Mouse (Mus musculus) midbrain, embryonic 15.5 days (tissue): ENCODE measurements at regions not wholly inside any gene's neighbourhood (a gene's known extent, or its start where the extent isn't known, plus 50 kb on each side); places are given as distances from the start of the nearest gene placed in this dataset.

Source experiments
- ATAC-seq: fragments of 200-750 bp; cut with Nextera tagmentation; replicated peaks from 2 replicates; pipeline ENCODE4 v1.8.0; 2017; ENCODE audit warnings: moderate TSS enrichment
- H3K27ac ChIP-seq: fragments of 300-500 bp; sonication (generic); 2 replicates; pipeline ENCODE4 v1.5.1; 2015; ENCODE audit warnings: mild to moderate bottlenecking, inconsistent platforms
- H3K27me3 ChIP-seq: fragments of 300-500 bp; sonication (generic); replicated peaks from 2 replicates; pipeline ENCODE4 v1.6.1; 2015; ENCODE audit warnings: inconsistent platforms
- H3K36me3 ChIP-seq: fragments of 300-500 bp; sonication (generic); replicated peaks from 2 replicates; pipeline ENCODE4 v1.6.1; 2015; ENCODE audit warnings: inconsistent platforms
- H3K4me1 ChIP-seq: fragments of 300-500 bp; sonication (generic); 2 replicates; pipeline ENCODE4 v1.6.1; 2015; ENCODE audit warnings: inconsistent platforms
- H3K4me2 ChIP-seq: fragments of 300-500 bp; sonication (generic); 2 replicates; pipeline ENCODE4 v1.6.1; 2015; ENCODE audit warnings: inconsistent platforms, mild to moderate bottlenecking, moderate library complexity
- H3K4me3 ChIP-seq: fragments of 300-500 bp; sonication (generic); 2 replicates; pipeline ENCODE4 v1.5.1; 2015; ENCODE audit warnings: mild to moderate bottlenecking, inconsistent platforms
- H3K9ac ChIP-seq: fragments of 300-500 bp; sonication (generic); 2 replicates; pipeline ENCODE4 v1.6.1; 2015; ENCODE audit warnings: mild to moderate bottlenecking, inconsistent platforms
- H3K9me3 ChIP-seq: fragments of 300-500 bp; sonication (generic); 2 replicates; pipeline ENCODE4 v1.6.1; 2016; ENCODE audit warnings: inconsistent platforms
- WGBS: fragments of 180-500 bp; shearing (Covaris S2); methylation state at CpG from one replicate; pipeline ENCODE4 v1.1.7; 2015; ENCODE audit warnings: mixed read lengths; 5-methylcytosine and 5-hydroxymethylcytosine counted together

DNA sequence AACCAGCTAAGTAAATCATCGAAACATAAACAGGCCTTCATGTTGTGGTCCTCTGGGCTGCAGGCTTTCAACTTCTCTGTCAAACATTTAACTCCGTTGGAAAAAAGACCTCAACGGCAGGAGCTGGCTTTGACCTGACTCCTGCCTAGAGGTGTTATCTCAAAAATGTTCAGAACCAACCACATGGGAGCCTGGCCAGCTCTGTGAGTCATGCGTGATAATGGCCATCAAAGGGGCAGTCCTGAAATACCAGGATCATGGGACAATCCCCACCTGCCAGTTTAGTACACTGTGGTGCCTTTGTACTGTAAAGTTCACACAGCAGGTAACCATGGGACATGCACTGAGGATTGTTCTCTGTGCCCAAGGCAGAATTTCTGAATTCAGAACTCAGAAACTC lies 251.4 kb upstream of the Mon1b start:
- H3K4me1 ChIP-seq, result no peaks in the 10 kb centered on the region
- H3K9ac ChIP-seq, result no peak overlapping the region
- no peaks in the 10 kb centered on the region for H3K36me3 ChIP-seq
- no peak overlapping the region for H3K4me2 ChIP-seq
- H3K27me3 ChIP-seq, result no peaks in the 10 kb centered on the region
- ATAC-seq, result no peak
- H3K9me3 ChIP-seq, result no peaks in the 10 kb centered on the region
- 59% methylated on average over 4 of the region's 4 CpGs for WGBS
- H3K27ac ChIP-seq, result no peak overlapping the region
- H3K4me3 ChIP-seq, result no peak overlapping the region

- H3K27me3 ChIP-seq, result no peaks in the 10 kb centered on the region
- H3K4me3 ChIP-seq, result no peak overlapping the region
- no peak overlapping the region for H3K4me2 ChIP-seq
- H3K4me1 ChIP-seq, result no peaks in the 10 kb centered on the region
- H3K9ac ChIP-seq, result no peak overlapping the region
- no peak overlapping the region for H3K27ac ChIP-seq
- ATAC-seq, result no peak
- no peaks in the 10 kb centered on the region for H3K9me3 ChIP-seq
- no peaks in the 10 kb centered on the region for H3K36me3 ChIP-seq
- 57% methylated on average over 2 of the region's 2 CpGs for WGBS
Observed at GRCm38 (mm10) chr8:113389504-113389903, 245.9 kb upstream of the Mon1b start.

- Histone ChIP-seq H3K9ac (no peak overlapping the region), H3K27ac (no peak overlapping the region), H3K36me3 (no peaks in the 10 kb centered on the region), H3K4me3 (no peak overlapping the region), H3K4me2 (no peak overlapping the region), H3K27me3 (no peaks in the 10 kb centered on the region), H3K9me3 (no peaks in the 10 kb centered on the region), H3K4me1 (no peaks in the 10 kb centered on the region)
- no peak for ATAC-seq
- 89% methylated on average over 4 of the region's 4 CpGs for WGBS
Observed at GRCm38 (mm10) chr8:113390038-113390437, 245.3 kb upstream of the Mon1b start.

- no peak for ATAC-seq
- Histone ChIP-seq H3K27ac (no peak overlapping the region), H3K4me1 (no peaks in the 10 kb centered on the region), H3K9me3 (no peaks in the 10 kb centered on the region), H3K4me3 (no peak overlapping the region), H3K27me3 (no peaks in the 10 kb centered on the region), H3K36me3 (no peaks in the 10 kb centered on the region), H3K9ac (no peak overlapping the region), H3K4me2 (no peak overlapping the region)
- 81% methylated on average over 4 of the region's 4 CpGs for WGBS
Observed at GRCm38 (mm10) chr8:113394319-113394718, 241.1 kb upstream of the Mon1b start.

- Histone ChIP-seq H3K4me1 (no peaks in the 10 kb centered on the region), H3K4me3 (no peak overlapping the region), H3K9me3 (no peaks in the 10 kb centered on the region), H3K27ac (no peak overlapping the region), H3K27me3 (no peaks in the 10 kb centered on the region), H3K9ac (no peak overlapping the region), H3K36me3 (no peaks in the 10 kb centered on the region), H3K4me2 (no peak overlapping the region)
- ATAC-seq, result no peak
- 60% methylated on average over 4 of the region's 4 CpGs for WGBS
Observed at GRCm38 (mm10) chr8:113405158-113405557, 230.2 kb upstream of the Mon1b start.

- 74% methylated on average over 3 of the region's 3 CpGs for WGBS
- no peak overlapping the region for H3K4me3 ChIP-seq
- ATAC-seq, result no peak
Observed at GRCm38 (mm10) chr8:113419352-113419751, 216.0 kb upstream of the Mon1b start.

DNA sequence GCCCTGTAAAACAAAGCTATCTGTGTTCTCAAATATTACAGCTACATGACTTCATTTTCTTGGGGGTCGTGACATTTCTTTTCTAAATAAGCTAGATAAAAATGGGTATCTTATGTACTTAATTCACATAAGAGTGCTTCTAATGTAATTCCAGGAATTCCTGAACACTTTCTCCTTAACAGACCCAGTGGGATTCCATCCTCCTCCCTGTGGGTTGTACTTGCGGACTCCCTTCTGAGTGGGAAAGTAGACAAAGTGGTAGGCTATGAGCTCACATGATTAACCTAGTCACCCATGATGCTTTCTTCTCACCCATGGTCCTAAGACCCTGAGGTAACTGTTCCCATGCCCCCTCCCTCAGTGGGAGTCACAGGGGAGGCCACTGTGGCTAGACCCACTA lies 212.7 kb upstream of the Mon1b start:
- ATAC-seq, result no peak
- Histone ChIP-seq H3K4me1 (no peaks in the 10 kb centered on the region), H3K27me3 (no peaks in the 10 kb centered on the region), H3K36me3 (no peaks in the 10 kb centered on the region), H3K9me3 (no peaks in the 10 kb centered on the region), H3K4me2 (no peak overlapping the region), H3K9ac (no peak overlapping the region), H3K4me3 (no peak overlapping the region), H3K27ac (no peak overlapping the region)
- WGBS, result 93% methylated on average over 2 of the region's 2 CpGs

More at GRCm38 (mm10) chr8:113419352-113419751, 216.0 kb upstream of the Mon1b start:
- no peaks in the 10 kb centered on the region for H3K4me1 ChIP-seq
- H3K27ac ChIP-seq, result no peak overlapping the region
- no peak overlapping the region for H3K4me2 ChIP-seq
- no peaks in the 10 kb centered on the region for H3K36me3 ChIP-seq
- H3K9me3 ChIP-seq, result no peaks in the 10 kb centered on the region
- no peak overlapping the region for H3K9ac ChIP-seq
- H3K27me3 ChIP-seq, result no peaks in the 10 kb centered on the region

DNA sequence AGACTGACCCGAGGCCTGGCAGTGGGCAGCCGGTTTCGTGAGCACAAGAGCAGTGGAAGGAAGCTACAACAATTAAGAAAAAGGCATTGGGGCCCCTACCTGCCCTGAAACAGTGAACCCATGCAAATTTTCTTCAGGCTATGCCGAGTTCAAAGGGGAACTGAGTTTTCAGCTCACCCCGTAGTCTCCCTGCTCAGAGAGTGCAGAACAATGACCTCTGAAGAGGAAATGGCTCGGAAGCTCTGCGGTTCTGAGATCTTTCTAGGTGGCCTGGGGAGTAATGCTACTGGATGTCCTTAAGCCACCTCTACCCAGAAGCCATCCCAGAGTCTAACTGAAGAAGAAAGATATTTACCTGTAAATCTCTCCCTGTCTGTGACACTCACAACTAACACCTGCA lies 196.3 kb upstream of the Mon1b start:
- H3K9ac ChIP-seq, result no peak overlapping the region
- H3K4me2 ChIP-seq, result no peak overlapping the region
- ATAC-seq, result no peak
- no peaks in the 10 kb centered on the region for H3K27me3 ChIP-seq
- H3K4me3 ChIP-seq, result no peak overlapping the region
- H3K4me1 ChIP-seq, result 0 out of 2 replicates have a peak, but pooled peaks cover under 1% of the 10 kb centered on the region
- 62% methylated on average over 7 of the region's 7 CpGs for WGBS
- no peaks in the 10 kb centered on the region for H3K36me3 ChIP-seq
- no peak overlapping the region for H3K27ac ChIP-seq
- H3K9me3 ChIP-seq, result no peaks in the 10 kb centered on the region

GRCm38 (mm10) chr8:113454022-113454421 lies 181.4 kb upstream of the Mon1b start:
- 75% methylated on average over 2 of the region's 2 CpGs for WGBS
- Histone ChIP-seq H3K4me3 (no peak overlapping the region), H3K27ac (no peak overlapping the region), H3K4me1 (no peaks in the 10 kb centered on the region), H3K36me3 (no peaks in the 10 kb centered on the region), H3K9ac (no peak overlapping the region), H3K4me2 (no peak overlapping the region), H3K9me3 (no peaks in the 10 kb centered on the region), H3K27me3 (no peaks in the 10 kb centered on the region)
- ATAC-seq, result no peak

DNA sequence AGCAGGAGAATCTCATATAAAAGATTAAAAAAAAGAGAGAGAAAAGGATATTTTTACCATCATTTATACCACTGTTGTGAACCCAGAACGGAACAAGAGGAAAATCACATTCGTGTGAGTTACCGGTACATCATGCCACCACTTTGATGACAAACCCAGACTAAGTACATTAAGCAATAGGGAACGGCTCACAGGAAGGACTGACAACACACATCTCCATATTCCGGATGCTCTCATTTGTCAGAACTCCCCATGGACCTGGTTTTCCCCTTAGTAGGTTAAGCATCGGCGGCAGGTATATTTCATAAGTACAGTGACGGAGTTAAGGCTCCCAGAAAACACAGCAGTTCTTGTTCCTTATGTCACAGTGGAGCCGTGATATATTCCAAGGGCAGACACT lies 170.8 kb upstream of the Mon1b start:
- H3K4me1 ChIP-seq, result no peaks in the 10 kb centered on the region
- H3K36me3 ChIP-seq, result no peaks in the 10 kb centered on the region
- H3K4me2 ChIP-seq, result no peak overlapping the region
- no peak overlapping the region for H3K4me3 ChIP-seq
- WGBS, result 80% methylated on average over 9 of the region's 9 CpGs
- H3K27ac ChIP-seq, result no peak overlapping the region
- no peaks in the 10 kb centered on the region for H3K9me3 ChIP-seq
- ATAC-seq, result no peak
- H3K27me3 ChIP-seq, result no peaks in the 10 kb centered on the region
- no peak overlapping the region for H3K9ac ChIP-seq

DNA sequence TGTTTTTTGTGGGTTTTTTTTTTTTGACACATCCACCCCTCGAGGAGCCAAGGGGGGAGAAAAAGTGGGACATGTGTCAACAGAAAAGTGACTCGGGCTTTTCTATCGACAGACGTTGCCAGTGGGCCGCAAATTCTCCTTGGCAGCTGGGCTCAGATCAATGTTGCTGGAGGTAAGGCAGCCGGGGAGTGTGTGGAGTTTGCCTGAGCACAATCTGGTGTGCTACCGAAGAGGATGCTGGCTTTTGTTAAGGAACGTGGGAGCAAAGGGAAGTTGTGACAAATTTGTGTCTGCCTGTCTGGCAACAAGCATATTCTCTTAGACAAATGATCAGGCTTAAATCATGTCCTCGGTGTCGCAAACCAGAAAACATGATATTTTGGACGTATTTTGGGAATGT lies 170.2 kb upstream of the Mon1b start:
- H3K4me2 ChIP-seq, result no peak overlapping the region
- no peak for ATAC-seq
- no peaks in the 10 kb centered on the region for H3K4me1 ChIP-seq
- no peak overlapping the region for H3K4me3 ChIP-seq
- no peaks in the 10 kb centered on the region for H3K9me3 ChIP-seq
- no peak overlapping the region for H3K9ac ChIP-seq
- no peaks in the 10 kb centered on the region for H3K36me3 ChIP-seq
- WGBS, result 69% methylated on average over 11 of the region's 11 CpGs
- H3K27ac ChIP-seq, result no peak overlapping the region
- H3K27me3 ChIP-seq, result no peaks in the 10 kb centered on the region

DNA sequence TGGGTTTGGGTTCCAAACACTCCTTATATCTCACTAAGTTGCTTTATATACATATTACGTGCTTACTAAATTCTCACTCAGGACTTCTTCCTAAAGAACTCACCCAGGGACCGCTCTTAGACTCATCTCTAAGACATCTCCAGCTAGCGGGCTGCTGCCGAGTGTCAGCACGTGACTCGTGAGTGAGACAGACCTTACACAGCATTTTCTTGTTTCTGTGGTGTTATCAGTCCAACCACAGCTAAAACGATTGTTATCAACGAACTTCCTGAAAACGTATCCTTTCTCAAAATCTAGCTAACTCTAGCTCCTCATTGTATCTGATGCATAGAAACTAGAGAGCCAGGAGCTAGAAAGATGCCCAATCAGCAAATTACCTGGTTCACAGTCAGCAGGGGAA lies 168.7 kb upstream of the Mon1b start:
- 95% methylated on average over 9 of the region's 9 CpGs for WGBS
- no peak for ATAC-seq
- H3K4me1 ChIP-seq, result no peaks in the 10 kb centered on the region
- H3K4me2 ChIP-seq, result no peak overlapping the region
- no peak overlapping the region for H3K27ac ChIP-seq
- H3K36me3 ChIP-seq, result no peaks in the 10 kb centered on the region
- H3K4me3 ChIP-seq, result no peak overlapping the region
- no peaks in the 10 kb centered on the region for H3K27me3 ChIP-seq
- H3K9ac ChIP-seq, result no peak overlapping the region
- no peaks in the 10 kb centered on the region for H3K9me3 ChIP-seq

GRCm38 (mm10) chr8:113489436-113490107 lies 145.8 kb upstream of the Mon1b start:
- Histone ChIP-seq H3K9me3 (no peaks in the 10 kb centered on the region), H3K4me3 (no peak overlapping the region), H3K27me3 (no peaks in the 10 kb centered on the region), H3K36me3 (no peaks in the 10 kb centered on the region), H3K4me2 (no peak overlapping the region), H3K27ac (no peak overlapping the region), H3K4me1 (no peaks in the 10 kb centered on the region), H3K9ac (no peak overlapping the region)
- ATAC-seq, result no peak
- WGBS, result 84% methylated on average over 2 of the region's 2 CpGs
